Mouse (Mus musculus) C2C12 (cell line): ENCODE data around the gene Usp32. TPM values are rescaled to one million over a fixed set of nuclear protein-coding genes. Genes with fewer than 3 reads are reported as not detected.

Experiments used
- H3K27me3 ChIP-seq: one replicate; pipeline ENCODE4 v1.6.1; 2011; ENCODE audit not compliant: control insufficient read depth, insufficient read depth, insufficient read length
- H3K36me3 ChIP-seq: one replicate; pipeline ENCODE4 v1.6.1; 2011; ENCODE audit not compliant: control insufficient read depth, insufficient read depth
- H3K4me3 ChIP-seq: one replicate; pipeline ENCODE4 v1.5.1; 2011; ENCODE audit warnings: mild to moderate bottlenecking, control low read depth; ENCODE audit not compliant: poor library complexity, insufficient read depth, severe bottlenecking
- H3K79me2 ChIP-seq: one replicate; pipeline ENCODE4 v1.6.1; 2011; ENCODE audit not compliant: control insufficient read depth, insufficient read depth
- H3K79me3 ChIP-seq: one replicate; pipeline ENCODE4 v1.6.1; 2011; ENCODE audit warnings: low read depth, control low read depth
- H3ac ChIP-seq: one replicate; pipeline ENCODE3; 2011; ENCODE audit warnings: low read depth; ENCODE audit not compliant: control insufficient read depth, insufficient read length
- CEBPB ChIP-seq: IDR thresholded peaks from one replicate; pipeline ENCODE4 v1.6.1; 2011; ENCODE audit warnings: low read depth, mild to moderate bottlenecking, control low read depth, moderate library complexity
- CTCF ChIP-seq: IDR thresholded peaks from one replicate; pipeline ENCODE4 v1.5.1; 2011; ENCODE audit not compliant: control insufficient read depth, insufficient read depth, insufficient read length
- FOSL1 ChIP-seq: IDR thresholded peaks from one replicate; pipeline ENCODE4 v1.8.0; 2011; ENCODE audit warnings: mild to moderate bottlenecking, low read length; ENCODE audit not compliant: poor library complexity, insufficient read depth, severe bottlenecking
- MAX ChIP-seq: IDR thresholded peaks from one replicate; pipeline ENCODE4 v1.6.1; 2011; ENCODE audit warnings: mild to moderate bottlenecking, control low read depth
- MYOD1 ChIP-seq: IDR thresholded peaks from one replicate; pipeline ENCODE4 v1.6.1; 2011; ENCODE audit warnings: low read depth; ENCODE audit not compliant: control insufficient read depth, insufficient read length
- MYOG ChIP-seq: IDR thresholded peaks from one replicate; pipeline ENCODE4 v1.6.1; 2011; ENCODE audit not compliant: control insufficient read depth, insufficient read length; ENCODE audit errors: extremely low read depth
- USF1 ChIP-seq: IDR thresholded peaks from one replicate; pipeline ENCODE4 v1.6.1; 2011; ENCODE audit warnings: low read depth, mild to moderate bottlenecking, control low read depth, moderate library complexity
- polyA plus RNA-seq: library from polyadenylated mRNA; unstranded; fragments of >200 nt; fragmentation: generic; extraction: Trizol; gene quantifications from one replicate; pipeline ENCODE4 v1.2.1, GENCODE M21; 2012; ENCODE audit warnings: missing spikeins

Gene Usp32
- polyA plus RNA-seq, 1 experiment = 2.9 TPM

- no peaks in the 10 kb centered on the region for H3K36me3 ChIP-seq
- H3ac ChIP-seq = no peak overlapping the region
- no peaks in the 10 kb centered on the region for H3K79me3 ChIP-seq
- peaks cover 47% of the 10 kb centered on the region for H3K27me3 ChIP-seq
- H3K4me3 ChIP-seq = no peak overlapping the region
- no peak for TF ChIP-seq CTCF
- no peak for TF ChIP-seq MAX
- no peak for TF ChIP-seq CEBPB
- TF ChIP-seq MYOG = no peak
- TF ChIP-seq FOSL1 = no peak
- TF ChIP-seq USF1 = no peak
- no peak for TF ChIP-seq MYOD1
- H3K79me2 ChIP-seq = no peaks in the 10 kb centered on the region
Observed at GRCm38 (mm10) chr11:84963556-84963955, 176.4 kb downstream of the Usp32 start.

GRCm38 (mm10) chr11:84962536-84962935 lies 177.4 kb downstream of the Usp32 start:
- no peak for TF ChIP-seq CTCF
- no peak for TF ChIP-seq USF1
- TF ChIP-seq CEBPB = no peak
- Histone ChIP-seq H3ac (no peak overlapping the region), H3K4me3 (no peak overlapping the region), H3K36me3 (no peaks in the 10 kb centered on the region), H3K27me3 (peaks cover 57% of the 10 kb centered on the region), H3K79me3 (no peaks in the 10 kb centered on the region), H3K79me2 (no peaks in the 10 kb centered on the region)

- H3K36me3 ChIP-seq = no peaks in the 10 kb centered on the region
- no peak overlapping the region for H3ac ChIP-seq
- peaks cover 65% of the 10 kb centered on the region for H3K27me3 ChIP-seq
- no peak for TF ChIP-seq MYOG
- TF ChIP-seq FOSL1 = no peak
- TF ChIP-seq MYOD1 = no peak
- TF ChIP-seq CEBPB = no peak
- no peak for TF ChIP-seq MAX
- no peak for TF ChIP-seq USF1
- TF ChIP-seq CTCF = no peak
- no peak overlapping the region for H3K4me3 ChIP-seq
- no peaks in the 10 kb centered on the region for H3K79me3 ChIP-seq
- H3K79me2 ChIP-seq = no peaks in the 10 kb centered on the region
Observed at GRCm38 (mm10) chr11:84961571-84961970, 178.4 kb downstream of the Usp32 start.

DNA sequence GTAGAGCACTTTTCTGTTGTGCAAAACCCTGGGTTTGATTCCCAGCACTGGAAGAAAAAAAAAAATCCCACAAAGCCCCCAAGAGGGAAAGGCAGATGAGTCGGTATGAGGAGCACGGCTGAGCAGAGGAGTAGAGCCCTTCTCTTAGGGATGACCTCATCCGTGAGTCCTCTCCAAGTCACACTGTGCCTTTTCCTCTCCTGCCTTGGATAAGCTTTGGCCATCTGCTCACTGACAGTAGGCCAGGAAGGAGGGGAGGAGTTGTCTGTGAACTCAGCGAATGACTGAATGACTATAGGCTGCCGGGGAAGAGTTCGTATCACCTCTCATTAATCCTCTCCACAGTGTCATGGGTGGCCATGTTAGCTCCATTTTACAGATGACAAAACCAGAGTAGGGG lies 179.2 kb downstream of the Usp32 start:
- Histone ChIP-seq H3K79me3 (no peaks in the 10 kb centered on the region), H3K27me3 (peaks cover 67% of the 10 kb centered on the region)
- TF ChIP-seq MYOD1 (no peak), CTCF (no peak), MYOG (no peak), CEBPB (no peak), FOSL1 (no peak), MAX (no peak), USF1 (no peak)

DNA sequence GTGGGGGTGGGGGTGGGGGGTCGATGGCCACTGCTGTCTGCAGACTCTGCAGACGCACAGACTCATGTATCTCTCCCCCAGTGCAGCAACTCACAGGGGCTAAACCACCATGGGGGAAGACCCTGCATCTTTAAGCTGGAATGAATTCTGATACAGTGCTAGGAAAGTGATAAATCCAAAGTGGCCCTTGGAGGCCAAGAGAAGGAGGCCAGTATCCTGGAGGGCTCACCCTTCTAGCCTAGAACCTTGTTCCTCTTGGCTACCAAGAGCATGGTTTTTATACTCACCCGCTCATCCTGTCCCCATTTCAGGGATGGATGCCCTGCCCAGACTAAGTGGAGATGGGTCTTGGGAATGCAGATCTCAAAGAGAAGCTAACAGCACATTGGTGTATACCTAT lies 179.7 kb downstream of the Usp32 start:
- no peaks in the 10 kb centered on the region for H3K36me3 ChIP-seq
- no peak overlapping the region for H3K4me3 ChIP-seq
- no peaks in the 10 kb centered on the region for H3K79me3 ChIP-seq
- no peaks in the 10 kb centered on the region for H3K79me2 ChIP-seq
- no peak overlapping the region for H3ac ChIP-seq
- peaks cover 65% of the 10 kb centered on the region for H3K27me3 ChIP-seq
- no peak for TF ChIP-seq USF1

More for the DNA sequence above, 179.2 kb downstream of the Usp32 start:
- no peaks in the 10 kb centered on the region for H3K79me2 ChIP-seq
- no peaks in the 10 kb centered on the region for H3K36me3 ChIP-seq
- H3ac ChIP-seq = no peak overlapping the region
- H3K4me3 ChIP-seq = no peak overlapping the region

DNA sequence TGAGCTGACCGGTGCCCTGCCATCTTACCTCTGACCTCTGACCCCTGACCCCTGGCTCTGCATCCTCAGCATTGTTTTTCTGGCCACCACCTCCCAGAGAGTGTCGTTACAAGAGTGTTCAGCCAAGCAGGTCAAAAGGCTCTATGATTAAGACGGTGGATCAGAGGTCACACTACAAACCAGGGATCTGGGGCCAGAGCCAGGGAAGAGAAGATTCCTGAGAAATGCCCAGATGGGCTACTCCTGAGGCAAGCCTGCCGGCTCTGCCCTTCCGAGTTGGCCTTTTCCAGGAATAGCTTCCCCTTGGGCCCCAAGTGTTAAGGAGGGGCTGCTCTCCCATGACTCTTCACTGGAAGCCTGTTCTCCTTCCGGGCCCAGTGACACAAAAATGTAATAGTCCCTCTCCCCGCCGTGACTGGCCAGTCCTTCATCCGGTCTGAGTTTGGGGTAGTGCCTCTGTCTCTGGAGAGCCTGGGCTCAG lies 180.2 kb downstream of the Usp32 start:
- no peak overlapping the region for H3ac ChIP-seq
- peaks cover 67% of the 10 kb centered on the region for H3K27me3 ChIP-seq
- no peaks in the 10 kb centered on the region for H3K79me3 ChIP-seq
- TF ChIP-seq FOSL1 (no peak), MYOD1 (no peak), MYOG (no peak), MAX (no peak), USF1 (no peak), CEBPB (no peak), CTCF (no peak)
- H3K79me2 ChIP-seq = no peaks in the 10 kb centered on the region
- no peaks in the 10 kb centered on the region for H3K36me3 ChIP-seq
- no peak overlapping the region for H3K4me3 ChIP-seq
